Mouse (Mus musculus) B cell, adult (primary cell): ENCODE data around the gene Atp6v0a2. TPM values are rescaled to one million over a fixed set of nuclear protein-coding genes. Genes with fewer than 3 reads are reported as not detected.

Experiments used
- total RNA-seq: library from RNA; stranded (reverse); gene quantifications from 4 replicates; pipeline ENCODE4 v1.2.4, GENCODE M21; 2023; ENCODE audit not compliant: inconsistent age

Atp6v0a2 gene
- 50.5 to 59.9 TPM (median 51.4 TPM) in 4 replicates for total RNA-seq

DNA sequence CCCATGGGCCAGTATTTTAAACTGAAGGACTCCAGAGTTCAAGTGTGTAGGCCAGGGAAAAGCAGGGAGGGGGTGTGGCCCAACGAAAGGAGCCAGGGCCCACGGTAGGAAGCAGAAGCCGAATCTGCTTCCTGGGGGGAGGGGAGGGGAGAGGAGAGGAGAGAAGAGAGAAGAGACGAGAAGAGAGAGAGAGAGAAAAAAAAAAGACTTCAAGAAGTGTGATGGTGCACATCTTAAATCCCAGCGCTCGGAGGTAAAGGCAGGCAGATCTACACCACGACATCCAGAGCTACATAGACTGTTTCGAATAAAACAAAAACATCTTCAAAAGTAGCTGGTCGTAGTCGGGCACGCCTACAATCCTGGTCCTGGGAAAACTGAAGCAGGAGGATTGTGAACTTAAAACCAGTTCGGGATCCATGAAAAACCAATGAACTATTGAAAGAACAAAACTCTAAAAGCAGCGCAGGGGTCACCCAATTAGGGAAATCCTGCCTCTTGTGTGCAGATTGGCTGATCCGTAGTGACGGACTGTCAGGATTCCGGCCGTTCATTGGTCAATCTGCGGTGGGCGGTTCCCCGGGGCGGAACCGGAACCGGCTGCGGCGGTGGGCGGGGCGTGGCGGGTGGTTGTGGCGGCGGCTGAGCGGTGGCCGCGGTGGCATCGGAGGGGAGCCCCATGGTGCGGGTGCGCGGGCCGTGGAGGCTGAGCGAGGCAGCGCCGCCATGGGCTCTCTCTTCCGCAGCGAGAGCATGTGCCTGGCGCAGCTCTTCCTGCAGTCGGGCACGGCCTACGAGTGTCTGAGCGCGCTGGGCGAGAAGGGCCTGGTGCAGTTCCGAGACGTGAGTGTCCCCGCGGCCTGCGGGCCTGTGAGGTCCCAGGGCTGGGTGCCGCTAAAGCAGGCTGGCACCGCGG, at the start of gene Atp6v0a2:
Gene Atp6v0a2, plus strand, starts transcription at position 129 of the 916 bp plus-strand sequence.

GRCm38 (mm10) chr5:124578633-124579317, 49.6 kb upstream of the Atp6v0a2 start, which contains the start of the genes Eif2b1 and Gtf2h3:
Eif2b1 (minus strand) TSS chr5:124579131.
Gtf2h3 (plus strand) TSS chr5:124579140.

GRCm38 (mm10) chr5:124724997-124725396, 96.6 kb downstream of the Atp6v0a2 start, which contains the start of gene Dnah10:
Dnah10 (plus strand) TSS chr5:124725085.

Other genes starting within 250 kb of the Atp6v0a2 start
- 183 to 219 TPM (median 206 TPM) in 4 replicates for gene Sbno1, start 202.6 kb upstream of the Atp6v0a2 start, total RNA-seq
- gene Kmt5a, start 188.6 kb upstream of the Atp6v0a2 start, total RNA-seq = 48.6 to 55.1 TPM (median 54.1 TPM) in 4 replicates
- 153 to 158 TPM (median 154 TPM) in 4 replicates for gene Rilpl2, start 150.2 kb upstream of the Atp6v0a2 start, total RNA-seq
- gene Snrnp35, start 145.4 kb upstream of the Atp6v0a2 start, total RNA-seq = 15.0 to 23.3 TPM (median 18.6 TPM) in 4 replicates
- 2.3 to 3.0 TPM (median 2.6 TPM) in 4 replicates for gene Rilpl1, start 97.2 kb upstream of the Atp6v0a2 start, total RNA-seq
- 97.8 to 118 TPM (median 104 TPM) in 4 replicates for gene Tmed2, start 87.9 kb upstream of the Atp6v0a2 start, total RNA-seq
- gene Ddx55, start 75.7 kb upstream of the Atp6v0a2 start, total RNA-seq = 40.4 to 44.1 TPM (median 42.1 TPM) in 4 replicates
- 28.5 to 30.5 TPM (median 30.1 TPM) in 4 replicates for gene Eif2b1, start 49.4 kb upstream of the Atp6v0a2 start, total RNA-seq
- gene Gtf2h3, start 49.4 kb upstream of the Atp6v0a2 start, total RNA-seq = 35.9 to 40.2 TPM (median 37.1 TPM) in 4 replicates
- not detected in 4 replicates for gene Dnah10, start 96.5 kb downstream of the Atp6v0a2 start, total RNA-seq
- gene Ccdc92, start 233.8 kb downstream of the Atp6v0a2 start, total RNA-seq = 1.3 to 2.2 TPM (median 1.9 TPM) in 4 replicates
- 20.9 to 25.5 TPM (median 22.0 TPM) in 4 replicates for gene Zfp664, start 234.1 kb downstream of the Atp6v0a2 start, total RNA-seq